Mouse (Mus musculus): ENCODE results near the gene Rce1.

DNA sequence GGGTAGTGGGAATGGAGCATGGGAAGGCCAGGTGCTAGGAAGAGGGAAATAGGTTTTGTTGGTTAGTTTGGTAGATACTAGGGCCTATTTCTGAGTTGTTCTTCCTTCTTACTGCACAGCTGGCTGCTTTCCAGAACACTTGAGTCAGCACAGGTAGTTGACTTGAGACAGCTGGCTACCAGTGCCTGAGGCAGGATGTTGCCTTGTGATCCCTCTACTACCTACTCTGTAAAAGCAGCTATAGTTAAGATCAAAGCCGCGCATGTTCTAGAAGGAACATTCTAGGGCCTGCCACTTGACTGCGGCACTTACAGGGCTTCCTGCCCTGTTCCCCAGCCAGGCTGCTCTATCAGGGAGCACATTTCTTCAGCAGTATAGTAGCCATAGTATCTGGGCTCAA is 35.4 kb downstream of the Rce1 start:
- no peak for TF ChIP-seq POLR2A (IDR thresholded peaks at IDR 0.05; ENCODE audit: low read depth, low read length)
- TF ChIP-seq CTCF (IDR thresholded peaks at IDR 0.05; ENCODE audit: extremely low read depth, insufficient read depth, insufficient read length, insufficient replicate concordance) = no peak

All from spleen, adult 2 months (tissue).